Mouse (Mus musculus) ES-Bruce4 (cell line): Measurements from ENCODE around the gene Adgrl1. TPM values are rescaled to one million over a fixed set of nuclear protein-coding genes. Genes with fewer than 3 reads are reported as not detected.

Source experiments
- H3K27ac ChIP-seq: 2 replicates; pipeline ENCODE4 v1.5.1; 2012; ENCODE audit warnings: low read length, inconsistent platforms; ENCODE audit not compliant: insufficient read depth
- H3K27me3 ChIP-seq: 2 replicates; pipeline ENCODE4 v1.6.1; 2012; ENCODE audit warnings: mild to moderate bottlenecking, low read length, inconsistent platforms; ENCODE audit not compliant: control insufficient read depth, poor library complexity, insufficient read depth, severe bottlenecking
- H3K36me3 ChIP-seq: 2 replicates; pipeline ENCODE4 v1.6.1; 2012; ENCODE audit warnings: inconsistent platforms, mild to moderate bottlenecking, low read length, moderate library complexity; ENCODE audit not compliant: control insufficient read depth, poor library complexity, insufficient read depth, severe bottlenecking
- H3K4me1 ChIP-seq: one replicate; pipeline ENCODE4 v1.8.1; 2011; ENCODE audit warnings: low read length; ENCODE audit not compliant: control insufficient read depth, insufficient read depth
- H3K4me3 ChIP-seq: 2 replicates; pipeline ENCODE4 v1.5.1; 2011; ENCODE audit warnings: low read depth, mild to moderate bottlenecking, low read length
- H3K9ac ChIP-seq: 2 replicates; pipeline ENCODE4 v1.6.1; 2012; ENCODE audit warnings: low read depth, mild to moderate bottlenecking, inconsistent platforms; ENCODE audit not compliant: poor library complexity, severe bottlenecking
- H3K9me3 ChIP-seq: replicated peaks from 2 replicates; pipeline ENCODE4 v1.6.1; 2012; ENCODE audit warnings: mild to moderate bottlenecking, low read length, inconsistent platforms; ENCODE audit not compliant: control insufficient read depth, poor library complexity, insufficient read depth, severe bottlenecking
- CTCF ChIP-seq: IDR thresholded peaks from one replicate; pipeline ENCODE4 v1.8.1; 2011; ENCODE audit warnings: low read depth, low read length
- EP300 ChIP-seq: IDR thresholded peaks from 2 replicates; pipeline ENCODE4 v1.6.1; 2011; ENCODE audit warnings: low read depth, low read length; ENCODE audit not compliant: insufficient read depth
- POLR2A ChIP-seq: IDR thresholded peaks from one replicate; pipeline ENCODE4 v1.8.1; 2011; ENCODE audit warnings: low read length; ENCODE audit not compliant: insufficient read depth
- polyA plus RNA-seq: library from polyadenylated mRNA; stranded (reverse); fragments of >200 nt; gene quantifications from 2 replicates; pipeline ENCODE4 v1.2.4, GENCODE M21; 2011; ENCODE audit warnings: low read depth; ENCODE audit not compliant: missing spikeins, insufficient read depth, insufficient read length

Adgrl1 gene
- polyA plus RNA-seq, 1 experiment: 64.7 TPM

- no peaks in the 10 kb centered on the region for H3K4me1 ChIP-seq
- no peaks in the 10 kb centered on the region for H3K9me3 ChIP-seq
- H3K27me3 ChIP-seq: no peaks in the 10 kb centered on the region
- peak within 1 kb of the TSS; percentile 85 for H3K9ac ChIP-seq
- peaks cover 5% of the 10 kb centered on the region for H3K36me3 ChIP-seq
- peak; percentile 84 for TF ChIP-seq POLR2A
- peak; percentile 92 for TF ChIP-seq CTCF
- TF ChIP-seq EP300: peak; percentile 61; the same call in 1 of the 2 replicates
- H3K4me3 ChIP-seq: peak within 1 kb of the TSS; percentile 95
- peak within 1 kb of the TSS; percentile 19; the same call in 1 of the 2 replicates for H3K27ac ChIP-seq
Observed at GRCm38 (mm10) chr8:83955106-83955957, 55.4 kb downstream of the Adgrl1 start, which contains the start of the genes Gm10644 and Asf1b. Gm10644 (minus strand) TSS chr8:83955205. Asf1b (plus strand) TSS chr8:83955507.

DNA sequence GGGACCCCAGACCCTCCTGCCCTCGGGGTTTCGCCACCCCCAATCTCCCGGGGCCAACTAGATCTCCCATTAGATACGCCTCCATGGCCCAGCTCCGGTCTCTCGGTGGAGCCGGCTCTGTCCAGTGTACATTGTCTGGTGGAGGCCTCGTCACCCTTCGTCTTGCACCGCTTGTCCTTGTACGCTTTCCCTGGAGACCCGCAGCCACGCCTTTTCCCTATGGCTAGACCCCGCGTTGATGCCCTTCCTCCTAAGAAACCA lies 56.0 kb downstream of the Adgrl1 start:
- peak overlapping the region; percentile 95 for H3K4me3 ChIP-seq
- TF ChIP-seq EP300 (no peak), CTCF (no peak), POLR2A (no peak)
- H3K27ac ChIP-seq: no peak overlapping the region
- H3K27me3 ChIP-seq: no peaks in the 10 kb centered on the region
- no peaks in the 10 kb centered on the region for H3K9me3 ChIP-seq
- H3K4me1 ChIP-seq: no peaks in the 10 kb centered on the region
- peak overlapping the region; percentile 85 for H3K9ac ChIP-seq
- H3K36me3 ChIP-seq: peaks cover 5% of the 10 kb centered on the region

GRCm38 (mm10) chr8:83956789-83957188 lies 56.9 kb downstream of the Adgrl1 start:
- Histone ChIP-seq H3K9me3 (no peaks in the 10 kb centered on the region), H3K36me3 (peaks cover 9% of the 10 kb centered on the region), H3K4me1 (no peaks in the 10 kb centered on the region), H3K9ac (peak overlapping the region; percentile 85), H3K4me3 (no peak overlapping the region), H3K27me3 (no peaks in the 10 kb centered on the region), H3K27ac (no peak overlapping the region)
- no peak for TF ChIP-seq POLR2A
- TF ChIP-seq CTCF: peak; percentile 39
- no peak for TF ChIP-seq EP300

DNA sequence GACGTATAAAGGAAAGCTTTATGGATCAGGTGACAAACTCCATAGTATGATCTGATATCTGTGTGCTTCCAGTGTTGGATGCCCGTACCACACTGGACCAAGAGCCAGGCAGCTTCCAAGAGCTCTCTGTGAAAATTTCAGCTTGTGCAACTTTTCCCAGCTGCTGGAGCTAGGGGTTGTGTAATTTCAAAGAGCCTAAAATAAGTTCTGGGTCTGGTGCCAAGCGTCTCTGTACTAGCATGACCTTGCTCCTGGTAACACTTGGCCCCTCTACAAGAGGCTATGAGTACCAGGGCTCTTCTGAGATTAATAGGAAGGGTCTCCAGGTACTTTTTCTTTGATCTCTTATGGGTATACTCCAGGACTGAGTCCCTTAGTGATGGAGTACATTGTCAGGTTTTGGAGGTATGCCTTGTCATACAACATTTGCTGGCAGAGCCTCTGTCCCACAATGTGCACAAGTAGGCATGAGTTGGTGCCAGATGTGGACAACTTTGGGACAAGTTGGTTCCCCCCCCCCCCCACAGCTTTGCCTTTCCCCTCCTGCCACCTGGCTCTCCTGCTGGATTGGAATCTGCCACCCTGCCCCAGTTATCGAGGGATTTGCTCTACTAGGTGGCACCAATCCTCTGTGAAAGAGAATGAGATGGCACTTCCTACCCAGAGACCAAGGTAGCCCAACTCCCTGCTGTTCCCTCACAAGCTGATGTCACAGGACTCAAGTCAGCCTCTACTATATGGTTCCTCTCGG lies 64.3 kb downstream of the Adgrl1 start:
- peaks cover 43% of the 10 kb centered on the region for H3K36me3 ChIP-seq
- H3K9ac ChIP-seq: no peak overlapping the region
- H3K4me3 ChIP-seq: no peak overlapping the region
- no peaks in the 10 kb centered on the region for H3K9me3 ChIP-seq
- H3K27ac ChIP-seq: no peak overlapping the region
- no peak for TF ChIP-seq POLR2A
- TF ChIP-seq EP300: no peak
- TF ChIP-seq CTCF: no peak
- H3K27me3 ChIP-seq: no peaks in the 10 kb centered on the region
- no peaks in the 10 kb centered on the region for H3K4me1 ChIP-seq

- H3K9ac ChIP-seq: no peak overlapping the region
- peaks cover 40% of the 10 kb centered on the region for H3K36me3 ChIP-seq
- no peaks in the 10 kb centered on the region for H3K4me1 ChIP-seq
- H3K9me3 ChIP-seq: no peaks in the 10 kb centered on the region
- no peaks in the 10 kb centered on the region for H3K27me3 ChIP-seq
- H3K27ac ChIP-seq: no peak overlapping the region
- no peak overlapping the region for H3K4me3 ChIP-seq
- TF ChIP-seq CTCF: no peak
- no peak for TF ChIP-seq EP300
- TF ChIP-seq POLR2A: no peak
Observed at GRCm38 (mm10) chr8:83967701-83968100, 67.8 kb downstream of the Adgrl1 start.
